Mouse (Mus musculus) left cerebral cortex, postnatal 10 days (tissue): ENCODE data around the gene Cox16. TPM values are rescaled to one million over a fixed set of nuclear protein-coding genes. Genes with fewer than 3 reads are reported as not detected.
"Not testable (repeated sequence)": the region's sequence is repeated elsewhere in the genome, so short reads cannot be mapped to it uniquely, and the experiment has no call there.

Source experiments
- DNase-seq, 2 experiments: peaks; one replicate each; pipeline ENCODE4 v3.0.0; 2021 to 2022; ENCODE audit warnings: low spot score in 2 of 2, mixed read lengths in 1 of 2; ENCODE audit errors: extremely low spot score in 1 of 2
- intact Hi-C: fragments of 180-260 bp; cut with DNase I; formaldehyde crosslinking; loops from one replicate; pipeline ENCODE4 v1.15.1; 2025
- total RNA-seq, 2 experiments: library from RNA; stranded (reverse); gene quantifications; 2 replicates each; pipeline ENCODE4 v1.2.3; 2021

Gene Cox16
- total RNA-seq: 10 to 100 TPM; 35.9 to 42.5 TPM

- intact Hi-C loops: no loop called here
- DNase-seq: peak; percentile 82 to 92
Measured at GRCm38 (mm10) chr12:81484727-81485191, at the start of gene Cox16. Cox16 (minus strand) TSS chr12:81485127.

GRCm38 (mm10) chr12:81533029-81533419 is 48.1 kb upstream of the Cox16 start:
- DNase-seq: no peak
- intact Hi-C loops: no loop called here

- DNase-seq: peak; percentile 84 to 86
- intact Hi-C loops: no loop called here
Measured at GRCm38 (mm10) chr12:81532316-81533028, 47.5 kb upstream of the Cox16 start, which contains the start of the genes Gm20498 and Synj2bp. Gm20498 (minus strand) TSS chr12:81532905. Synj2bp (minus strand) TSS chr12:81532911.

GRCm38 (mm10) chr12:81530587-81530986 is 45.7 kb upstream of the Cox16 start:
- DNase-seq, intact Hi-C loops: not testable (repeated sequence)

GRCm38 (mm10) chr12:81496906-81497305 is 12.0 kb upstream of the Cox16 start:
- DNase-seq, intact Hi-C loops: not testable (repeated sequence)

- DNase-seq: no peak
- intact Hi-C loops: no loop called here
Measured at GRCm38 (mm10) chr12:81490491-81490890, 5.6 kb upstream of the Cox16 start.

GRCm38 (mm10) chr12:81485311-81485710 is 384 bp upstream of the Cox16 start:
- intact Hi-C loops: no loop called here

GRCm38 (mm10) chr12:81484212-81484611 is 715 bp downstream of the Cox16 start:
- intact Hi-C loops: no loop called here
- no peak for DNase-seq

More at GRCm38 (mm10) chr12:81485311-81485710, 384 bp upstream of the Cox16 start:
- no peak for DNase-seq

- DNase-seq: no peak
- intact Hi-C loops: no loop called here
Measured at GRCm38 (mm10) chr12:81483656-81484055, 1.3 kb downstream of the Cox16 start.

- intact Hi-C loops: loop anchor here (5.0 kb wide), 1 partner anchor 1127 kb away; no protein-coding TSS in a partner anchor
- DNase-seq: not testable (repeated sequence)
Measured at GRCm38 (mm10) chr12:81459051-81459450, 25.9 kb downstream of the Cox16 start.

- DNase-seq, intact Hi-C loops: not testable (repeated sequence)
Measured at GRCm38 (mm10) chr12:81438985-81439384, 45.9 kb downstream of the Cox16 start.

- intact Hi-C loops, DNase-seq: not testable (repeated sequence)
Measured at GRCm38 (mm10) chr12:81434778-81435177, 50.1 kb downstream of the Cox16 start.

GRCm38 (mm10) chr12:81421846-81422245 is 63.1 kb downstream of the Cox16 start, which contains the start of gene Adam4:
Adam4 (minus strand) TSS chr12:81421946.
- intact Hi-C loops: no loop called here
- DNase-seq: no peak

- DNase-seq: peak; percentile 33 to 54
Measured at GRCm38 (mm10) chr12:81413211-81413610, 71.7 kb downstream of the Cox16 start.

GRCm38 (mm10) chr12:81408966-81409365 is 76.0 kb downstream of the Cox16 start:
- DNase-seq: no peak
- intact Hi-C loops: no loop called here

More at GRCm38 (mm10) chr12:81413211-81413610, 71.7 kb downstream of the Cox16 start:
- intact Hi-C loops: no loop called here

- DNase-seq: peak; percentile 61 to 71
- intact Hi-C loops: loop anchor here (2.0 kb wide), 2 partner anchors 203 to 419 kb away; no protein-coding TSS in a partner anchor
Measured at GRCm38 (mm10) chr12:81402187-81402586, 82.7 kb downstream of the Cox16 start.

GRCm38 (mm10) chr12:81379364-81379763 is 105.6 kb downstream of the Cox16 start, which contains the start of gene Gm4787:
Gm4787 (minus strand) TSS chr12:81379464.
- intact Hi-C loops, DNase-seq: not testable (repeated sequence)

GRCm38 (mm10) chr12:81333841-81334240 is 151.1 kb downstream of the Cox16 start:
- intact Hi-C loops: loop anchor here (5.0 kb wide), 2 partner anchors 107 to 127 kb away; no protein-coding TSS in a partner anchor
- no peak for DNase-seq

GRCm38 (mm10) chr12:81332875-81333421 is 152.0 kb downstream of the Cox16 start, which contains the start of gene Slc8a3:
Slc8a3 (minus strand) TSS chr12:81333180.
- intact Hi-C loops: loop anchor here (5.0 kb wide), 2 partner anchors 106 to 126 kb away; no protein-coding TSS in a partner anchor
- peak; percentile 66 to 68 for DNase-seq
